Mouse (Mus musculus) thymus, postnatal 25 days (tissue): Measurements from ENCODE around the gene Pak6.

Source experiments
- DNase-seq: peaks from one replicate; pipeline ENCODE4 v3.0.0; 2022

Pak6 gene

DNA sequence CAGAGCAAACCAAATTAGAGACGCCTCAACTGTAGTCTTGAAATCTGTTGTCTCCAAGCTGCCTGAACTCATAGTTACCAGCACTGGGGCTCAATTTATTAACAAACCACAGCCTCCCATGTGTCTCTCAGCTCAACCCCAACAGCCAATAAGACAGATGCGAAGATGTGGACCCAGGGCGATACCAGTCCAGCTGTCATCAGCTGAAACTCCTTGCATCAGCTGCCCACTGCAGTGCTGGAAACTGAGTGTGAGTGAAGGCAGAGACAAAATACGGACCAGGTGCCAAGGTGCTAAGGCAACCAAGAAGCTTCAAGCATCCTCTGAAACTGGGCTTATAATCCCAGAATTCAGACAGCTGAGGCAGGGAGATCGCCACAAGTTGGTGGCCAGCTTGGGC is 68.9 kb downstream of the Pak6 start:
- DNase-seq: no peak

- DNase-seq: no peak
Observed at GRCm38 (mm10) chr2:118733341-118733740, 70.2 kb downstream of the Pak6 start.

DNA sequence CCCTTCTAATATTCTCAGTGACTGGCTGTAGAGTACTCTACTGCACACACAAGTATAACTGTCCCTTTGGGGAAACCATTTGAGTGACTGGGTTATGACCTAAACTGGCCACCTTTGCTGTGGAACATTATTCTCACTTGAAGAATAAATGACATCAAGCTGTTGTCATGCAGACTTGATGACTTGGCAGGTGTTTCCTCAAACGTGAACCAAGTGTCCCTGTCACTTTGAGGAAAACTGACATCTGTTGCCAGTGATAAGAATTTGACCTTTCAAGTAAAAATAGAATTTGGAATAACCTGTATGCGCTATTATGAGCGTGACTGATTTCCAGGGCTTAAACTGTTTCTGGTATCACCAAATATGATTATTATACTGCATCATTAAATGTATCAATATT is 77.2 kb downstream of the Pak6 start:
- DNase-seq: no peak

- DNase-seq: no peak
Observed at GRCm38 (mm10) chr2:118741183-118741582, 78.1 kb downstream of the Pak6 start.

DNA sequence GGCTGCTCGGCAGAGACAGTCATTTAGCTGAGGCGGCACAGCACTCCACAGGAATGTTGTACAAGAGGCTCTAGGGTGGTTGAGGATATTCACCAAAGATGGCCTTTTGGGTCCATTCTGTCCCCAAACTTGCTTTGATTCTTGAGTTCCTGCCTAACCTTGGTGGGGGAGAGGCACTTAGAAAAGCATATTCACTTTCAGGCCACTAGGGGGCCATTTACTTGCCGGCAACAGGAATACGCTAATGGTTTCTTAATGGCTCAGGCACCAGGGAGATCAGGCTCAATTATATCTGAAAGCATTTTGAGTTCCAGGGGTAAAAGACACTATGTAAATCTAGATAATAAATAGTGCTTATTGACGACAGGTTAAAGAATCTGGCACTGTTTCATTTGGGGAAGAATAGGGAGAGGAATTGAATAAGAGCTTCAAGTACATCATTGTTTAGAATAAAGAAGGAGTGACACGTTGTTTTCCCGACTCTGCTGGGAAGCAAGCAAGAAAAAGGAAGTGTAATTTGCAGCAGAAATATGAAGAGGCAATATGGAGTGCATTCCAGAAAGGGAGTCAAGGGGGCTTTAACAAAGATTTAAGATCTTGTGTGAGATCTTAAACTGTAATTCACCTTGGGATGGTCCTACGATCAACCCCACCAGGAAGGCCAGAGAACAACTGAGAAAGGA is 80.3 kb downstream of the Pak6 start:
- DNase-seq: peak; percentile 42

DNA sequence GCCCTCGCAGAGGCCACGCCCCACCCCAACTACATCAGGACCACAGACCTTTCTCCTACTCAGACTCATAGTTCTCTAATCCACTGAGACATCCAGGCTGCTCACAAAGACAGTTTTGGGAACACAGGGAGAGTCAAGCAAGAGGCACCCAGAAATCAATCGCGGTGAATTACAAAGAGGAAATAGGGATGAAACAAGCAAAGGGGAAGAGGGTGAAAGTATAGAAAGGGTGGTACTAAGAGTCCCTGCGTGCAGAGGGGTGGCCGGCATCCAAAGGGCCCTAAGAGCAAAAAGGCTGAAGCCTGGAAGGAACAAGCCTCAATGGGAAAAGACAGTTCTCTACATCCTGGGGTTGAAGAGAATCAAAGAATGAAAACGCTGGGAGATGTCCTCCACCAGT is 81.5 kb downstream of the Pak6 start:
- DNase-seq: no peak

- DNase-seq: peak; percentile 94
Observed at GRCm38 (mm10) chr2:118745232-118745884, 82.3 kb downstream of the Pak6 start, which contains the start of gene Inafm2. TSS of gene Inafm2 (plus strand) at chr2:118745758.

GRCm38 (mm10) chr2:118745915-118746901 is 83.1 kb downstream of the Pak6 start:
- DNase-seq: peak; percentile 59

GRCm38 (mm10) chr2:118747301-118747960 is 84.3 kb downstream of the Pak6 start:
- no peak for DNase-seq
